Mouse (Mus musculus): ENCODE data around the gene Meox1. TPM values are rescaled to one million over a fixed set of nuclear protein-coding genes. Genes with fewer than 3 reads are reported as not detected.
A peak's percentile ranks its signal among the peaks of the same experiment; 100 is the strongest.

The Meox1 gene
- polyA plus RNA-seq, 1 experiment from 2014 or later: 13.2 TPM

DNA sequence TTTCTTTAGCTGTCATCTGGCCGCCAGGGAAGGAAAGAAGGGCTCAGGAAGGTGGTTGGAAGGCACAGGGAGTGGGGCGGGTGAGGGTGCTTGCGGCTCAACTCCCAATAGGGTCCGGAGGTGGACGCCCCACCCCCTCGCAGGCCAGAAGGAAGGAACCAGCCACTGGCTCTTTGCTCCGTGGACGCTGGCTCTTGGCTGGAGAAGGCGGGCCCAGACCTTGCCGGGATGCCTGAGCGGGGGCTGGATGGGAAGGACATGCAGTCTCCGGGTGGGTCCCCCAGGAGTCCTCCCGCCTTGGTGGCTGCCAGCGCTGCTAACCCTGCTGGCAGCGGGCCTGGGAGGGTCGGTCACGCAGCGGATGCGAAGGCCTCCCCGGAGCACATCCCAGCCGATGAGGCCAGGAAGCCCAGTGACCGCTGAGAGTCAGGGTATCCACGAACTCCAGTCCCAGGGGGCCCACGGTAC, 12.5 kb downstream of the Meox1 start:
- Histone ChIP-seq H3K36me3 (ENCODE audit: control insufficient read depth, insufficient read depth, low read length) (no peaks in the 10 kb centered on the region), H3K4me3 (ENCODE audit: low read depth, low read length) (peak overlapping the region; percentile 27), H3K9me3 (replicated peaks; ENCODE audit: control insufficient read depth, low read length) (no peaks in the 10 kb centered on the region), H3K4me1 (ENCODE audit: control insufficient read depth, insufficient read depth, low read length) (peaks cover 69% of the 10 kb centered on the region), H3K27me3 (ENCODE audit: control insufficient read depth, insufficient read depth, low read length) (no peaks in the 10 kb centered on the region), H3K4me2 (peak overlapping the region; percentile 63), H3K9ac (ENCODE audit: low read depth, low read length) (peak overlapping the region; percentile 76), H3K27ac (ENCODE audit: low read depth, low read length) (peak overlapping the region; percentile 84)
- WGBS (ENCODE audit: insufficient replicate concordance): 2% methylated on average over 24 of the region's 24 CpGs
- peak; percentile 65 for ATAC-seq (replicated peaks; ENCODE audit: insufficient number of reproducible peaks, low FRiP score, low TSS enrichment)

DNA sequence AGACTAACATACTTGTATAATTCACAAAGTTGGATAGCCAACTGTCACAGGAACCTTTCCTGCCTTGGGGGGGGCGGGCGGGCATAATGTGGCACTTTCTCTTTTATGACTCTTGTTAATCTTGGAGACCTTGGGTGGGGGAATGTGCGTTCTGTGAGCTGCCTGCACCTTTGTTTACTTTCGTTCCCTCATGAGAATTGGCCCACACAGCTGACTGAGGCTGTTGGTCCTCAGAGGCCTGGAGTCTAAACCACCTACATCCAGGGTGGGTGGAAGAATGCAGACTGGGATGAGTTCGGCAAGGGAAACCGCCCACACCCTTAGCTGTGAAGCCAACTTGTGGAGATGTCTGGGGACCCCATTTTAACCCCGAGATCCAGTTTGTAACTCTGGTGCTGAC, 13.0 kb downstream of the Meox1 start:
- 47% methylated on average over 7 of the region's 7 CpGs for WGBS (ENCODE audit: insufficient replicate concordance)
- Histone ChIP-seq H3K9me3 (replicated peaks; ENCODE audit: control insufficient read depth, low read length) (no peaks in the 10 kb centered on the region), H3K27ac (ENCODE audit: low read depth, low read length) (peak overlapping the region; percentile 84), H3K4me2 (peak overlapping the region; percentile 63), H3K27me3 (ENCODE audit: control insufficient read depth, insufficient read depth, low read length) (no peaks in the 10 kb centered on the region), H3K4me3 (ENCODE audit: low read depth, low read length) (no peak overlapping the region), H3K9ac (ENCODE audit: low read depth, low read length) (peak overlapping the region; percentile 76), H3K36me3 (ENCODE audit: control insufficient read depth, insufficient read depth, low read length) (no peaks in the 10 kb centered on the region), H3K4me1 (ENCODE audit: control insufficient read depth, insufficient read depth, low read length) (peaks cover 64% of the 10 kb centered on the region)
- ATAC-seq (replicated peaks; ENCODE audit: insufficient number of reproducible peaks, low FRiP score, low TSS enrichment): no peak

DNA sequence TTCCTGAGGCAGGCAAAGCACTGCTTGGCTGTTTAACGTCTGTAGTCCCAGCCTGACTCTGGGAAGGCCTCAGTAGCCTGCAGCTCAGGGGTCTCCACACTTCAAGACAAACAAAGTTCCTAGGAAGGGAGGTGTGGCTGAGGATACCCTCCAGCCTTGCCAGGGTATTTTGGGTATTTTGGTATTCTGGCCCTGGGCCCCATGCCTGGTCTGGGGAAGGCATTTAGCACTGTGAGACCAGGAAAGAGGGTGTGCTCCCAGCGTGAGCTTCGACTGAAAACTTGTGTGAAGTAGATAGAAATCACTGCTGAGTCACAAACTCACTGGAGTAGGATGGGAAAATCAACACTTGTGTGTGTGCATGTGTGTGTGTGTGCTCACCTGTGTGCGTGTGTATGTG, 14.5 kb downstream of the Meox1 start:
- Histone ChIP-seq H3K4me1 (ENCODE audit: control insufficient read depth, insufficient read depth, low read length) (peaks cover 50% of the 10 kb centered on the region), H3K27ac (ENCODE audit: low read depth, low read length) (no peak overlapping the region)
- no peak for ATAC-seq (replicated peaks; ENCODE audit: insufficient number of reproducible peaks, low FRiP score, low TSS enrichment)

DNA sequence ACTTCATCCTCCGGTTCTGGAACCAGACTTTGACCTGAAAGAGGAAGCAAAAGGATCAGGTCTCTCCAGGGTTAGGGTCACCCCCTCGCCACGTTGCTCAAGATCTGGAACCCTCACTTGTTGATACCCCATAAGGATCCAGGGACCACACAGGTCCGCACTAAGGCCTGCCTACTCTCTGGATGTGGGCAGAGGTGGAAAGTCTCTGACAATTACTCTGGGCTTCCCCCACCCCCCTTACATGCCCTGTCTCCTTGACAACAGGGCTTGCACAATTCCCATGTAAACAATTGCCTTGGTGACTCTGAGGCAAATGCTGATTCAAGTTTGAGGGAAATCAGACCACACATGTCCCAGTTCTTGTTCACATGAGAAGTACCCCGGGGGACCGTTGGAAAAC, 15.5 kb downstream of the Meox1 start:
- no peak overlapping the region for H3K27ac ChIP-seq (ENCODE audit: low read depth, low read length)
- no peak overlapping the region for H3K4me2 ChIP-seq
- ATAC-seq (replicated peaks; ENCODE audit: insufficient number of reproducible peaks, low FRiP score, low TSS enrichment): no peak
- no peak overlapping the region for H3K9ac ChIP-seq (ENCODE audit: low read depth, low read length)
- no peaks in the 10 kb centered on the region for H3K9me3 ChIP-seq (replicated peaks; ENCODE audit: control insufficient read depth, low read length)
- H3K27me3 ChIP-seq (ENCODE audit: control insufficient read depth, insufficient read depth, low read length): no peaks in the 10 kb centered on the region
- no peak overlapping the region for H3K4me3 ChIP-seq (ENCODE audit: low read depth, low read length)
- no peaks in the 10 kb centered on the region for H3K36me3 ChIP-seq (ENCODE audit: control insufficient read depth, insufficient read depth, low read length)
- peaks cover 49% of the 10 kb centered on the region for H3K4me1 ChIP-seq (ENCODE audit: control insufficient read depth, insufficient read depth, low read length)
- WGBS (ENCODE audit: insufficient replicate concordance): 69% methylated on average over 6 of the region's 6 CpGs

More for the DNA sequence above, 14.5 kb downstream of the Meox1 start:
- 57% methylated on average over 4 of the region's 4 CpGs for WGBS (ENCODE audit: insufficient replicate concordance)
- H3K36me3 ChIP-seq (ENCODE audit: control insufficient read depth, insufficient read depth, low read length): no peaks in the 10 kb centered on the region
- no peak overlapping the region for H3K9ac ChIP-seq (ENCODE audit: low read depth, low read length)
- no peak overlapping the region for H3K4me2 ChIP-seq
- H3K9me3 ChIP-seq (replicated peaks; ENCODE audit: control insufficient read depth, low read length): no peaks in the 10 kb centered on the region
- no peak overlapping the region for H3K4me3 ChIP-seq (ENCODE audit: low read depth, low read length)
- H3K27me3 ChIP-seq (ENCODE audit: control insufficient read depth, insufficient read depth, low read length): no peaks in the 10 kb centered on the region

DNA sequence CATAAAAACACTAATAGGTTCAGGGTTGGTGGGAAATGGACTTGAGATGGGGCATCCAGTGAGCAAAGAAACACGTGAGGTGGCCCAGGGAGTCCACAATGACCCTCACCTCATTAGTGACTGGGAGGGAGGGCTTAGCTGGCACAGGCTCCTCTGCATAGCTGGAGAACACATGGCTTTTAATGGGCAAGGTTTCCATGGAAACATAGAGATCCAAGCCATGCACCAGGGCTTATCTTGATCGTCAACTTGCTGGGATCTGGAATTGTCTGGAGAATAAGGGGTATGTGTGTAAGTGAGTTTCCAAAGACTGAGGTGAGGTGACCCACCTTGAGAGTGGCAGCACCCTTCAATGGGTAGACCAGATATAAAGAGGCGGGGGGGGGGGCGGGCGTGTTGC, 19.2 kb downstream of the Meox1 start:
- H3K4me3 ChIP-seq (ENCODE audit: low read depth, low read length): no peak overlapping the region
- H3K27me3 ChIP-seq (ENCODE audit: control insufficient read depth, insufficient read depth, low read length): no peaks in the 10 kb centered on the region
- H3K9me3 ChIP-seq (replicated peaks; ENCODE audit: control insufficient read depth, low read length): no peaks in the 10 kb centered on the region
- H3K4me2 ChIP-seq: no peak overlapping the region
- WGBS (ENCODE audit: insufficient replicate concordance): 75% methylated on average over 5 of the region's 5 CpGs
- no peak overlapping the region for H3K27ac ChIP-seq (ENCODE audit: low read depth, low read length)
- peaks cover 22% of the 10 kb centered on the region for H3K4me1 ChIP-seq (ENCODE audit: control insufficient read depth, insufficient read depth, low read length)
- H3K9ac ChIP-seq (ENCODE audit: low read depth, low read length): no peak overlapping the region
- H3K36me3 ChIP-seq (ENCODE audit: control insufficient read depth, insufficient read depth, low read length): no peaks in the 10 kb centered on the region
- no peak for ATAC-seq (replicated peaks; ENCODE audit: insufficient number of reproducible peaks, low FRiP score, low TSS enrichment)

DNA sequence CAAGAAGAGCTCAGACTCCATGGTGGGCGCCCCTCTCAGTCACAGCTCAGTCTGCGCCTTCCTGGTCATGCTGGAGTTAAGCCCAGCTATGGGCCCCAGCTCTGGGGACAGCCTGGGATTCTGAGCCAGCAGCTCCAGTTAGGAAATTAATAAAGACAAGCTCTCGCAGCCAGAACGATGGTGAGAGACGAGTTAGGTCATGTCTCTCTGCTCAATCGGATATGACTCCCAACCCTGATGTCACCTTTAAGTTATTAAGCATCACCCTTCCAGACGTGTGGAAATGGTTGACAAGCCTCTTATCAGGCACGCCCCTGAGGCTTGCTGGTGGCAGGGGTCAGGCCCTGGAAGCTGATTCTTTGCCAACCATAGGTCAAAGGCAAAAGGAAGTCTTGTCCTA, 20.3 kb downstream of the Meox1 start:
- no peak for ATAC-seq (replicated peaks; ENCODE audit: insufficient number of reproducible peaks, low FRiP score, low TSS enrichment)

DNA sequence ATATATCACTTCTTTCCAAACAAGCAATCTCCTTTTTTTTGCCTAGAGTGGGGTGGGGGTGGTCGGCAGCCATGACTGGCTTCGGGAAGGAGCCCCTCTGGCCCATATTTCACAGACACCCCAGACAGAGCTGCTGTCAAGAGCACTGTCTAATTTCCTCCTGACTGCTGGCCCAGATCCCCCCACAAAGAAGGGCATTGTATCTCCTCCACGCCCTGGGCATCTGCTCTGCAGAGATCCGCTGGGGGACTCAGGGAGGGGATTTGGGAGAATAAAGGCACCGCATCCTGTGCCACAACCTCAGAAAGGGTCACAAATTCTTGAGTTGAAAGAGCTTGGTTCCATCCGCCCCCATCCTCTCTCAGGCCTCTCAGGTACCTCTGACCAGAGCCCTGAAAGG, 22.7 kb downstream of the Meox1 start:
- Histone ChIP-seq H3K27me3 (ENCODE audit: control insufficient read depth, insufficient read depth, low read length) (no peaks in the 10 kb centered on the region), H3K4me3 (ENCODE audit: low read depth, low read length) (no peak overlapping the region), H3K9me3 (replicated peaks; ENCODE audit: control insufficient read depth, low read length) (no peaks in the 10 kb centered on the region), H3K4me1 (ENCODE audit: control insufficient read depth, insufficient read depth, low read length) (peaks cover 19% of the 10 kb centered on the region), H3K36me3 (ENCODE audit: control insufficient read depth, insufficient read depth, low read length) (no peaks in the 10 kb centered on the region), H3K27ac (ENCODE audit: low read depth, low read length) (no peak overlapping the region), H3K4me2 (no peak overlapping the region), H3K9ac (ENCODE audit: low read depth, low read length) (no peak overlapping the region; the same call in 1 of the 2 replicates)
- 76% methylated on average over 6 of the region's 6 CpGs for WGBS (ENCODE audit: insufficient replicate concordance)
- no peak for ATAC-seq (replicated peaks; ENCODE audit: insufficient number of reproducible peaks, low FRiP score, low TSS enrichment)

More for the DNA sequence above, 20.3 kb downstream of the Meox1 start:
- Histone ChIP-seq H3K4me3 (ENCODE audit: low read depth, low read length) (no peak overlapping the region), H3K27me3 (ENCODE audit: control insufficient read depth, insufficient read depth, low read length) (no peaks in the 10 kb centered on the region), H3K27ac (ENCODE audit: low read depth, low read length) (0 out of 2 replicates have a peak overlapping the region, but pooled peaks have one; percentile 22), H3K4me2 (no peak overlapping the region), H3K9me3 (replicated peaks; ENCODE audit: control insufficient read depth, low read length) (no peaks in the 10 kb centered on the region), H3K4me1 (ENCODE audit: control insufficient read depth, insufficient read depth, low read length) (peaks cover 15% of the 10 kb centered on the region), H3K36me3 (ENCODE audit: control insufficient read depth, insufficient read depth, low read length) (no peaks in the 10 kb centered on the region), H3K9ac (ENCODE audit: low read depth, low read length) (no peak overlapping the region)
- WGBS (ENCODE audit: insufficient replicate concordance): 31% methylated on average over 8 of the region's 8 CpGs

DNA sequence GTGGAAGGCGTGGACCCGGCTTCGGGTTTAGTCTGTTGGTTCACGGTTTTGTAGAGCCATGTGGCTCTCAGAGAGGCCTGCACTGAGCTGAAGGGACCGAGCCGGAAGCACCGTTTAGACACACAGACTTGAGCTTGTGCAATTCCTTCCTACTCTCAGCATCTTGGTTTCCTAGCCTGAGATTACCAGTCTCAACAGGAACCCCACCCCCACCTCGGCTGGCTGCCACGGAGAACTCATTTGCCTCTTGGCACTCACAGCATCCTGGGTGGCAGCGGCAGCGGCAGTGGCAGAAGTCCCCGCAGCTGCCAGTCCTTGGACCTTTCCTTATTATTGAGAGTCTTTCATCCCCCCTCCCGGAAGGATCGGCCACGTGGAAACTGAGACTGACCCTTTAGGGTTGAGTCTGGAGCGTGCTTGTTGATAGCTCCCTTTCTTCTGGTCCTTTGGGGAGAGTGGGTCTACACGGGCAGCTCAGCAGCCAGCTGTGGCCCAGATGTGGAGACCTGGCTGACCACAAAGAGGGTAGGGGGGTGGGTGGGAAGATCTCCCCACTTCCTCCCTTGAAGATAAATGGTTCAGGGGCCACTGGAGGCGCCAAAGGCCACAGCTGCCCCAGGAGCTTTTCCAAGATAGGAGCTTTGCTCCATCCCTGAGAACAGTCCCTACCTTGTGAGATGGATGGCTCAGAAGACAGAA, 24.0 kb downstream of the Meox1 start:
- H3K4me2 ChIP-seq: no peak overlapping the region
- H3K9me3 ChIP-seq (replicated peaks; ENCODE audit: control insufficient read depth, low read length): no peaks in the 10 kb centered on the region
- H3K4me3 ChIP-seq (ENCODE audit: low read depth, low read length): no peak overlapping the region
- H3K27ac ChIP-seq (ENCODE audit: low read depth, low read length): no peak overlapping the region
- no peak for ATAC-seq (replicated peaks; ENCODE audit: insufficient number of reproducible peaks, low FRiP score, low TSS enrichment)
- peaks cover 19% of the 10 kb centered on the region for H3K4me1 ChIP-seq (ENCODE audit: control insufficient read depth, insufficient read depth, low read length)
- H3K36me3 ChIP-seq (ENCODE audit: control insufficient read depth, insufficient read depth, low read length): no peaks in the 10 kb centered on the region
- H3K27me3 ChIP-seq (ENCODE audit: control insufficient read depth, insufficient read depth, low read length): no peaks in the 10 kb centered on the region
- H3K9ac ChIP-seq (ENCODE audit: low read depth, low read length): no peak overlapping the region
- 58% methylated on average over 18 of the region's 18 CpGs for WGBS (ENCODE audit: insufficient replicate concordance)

DNA sequence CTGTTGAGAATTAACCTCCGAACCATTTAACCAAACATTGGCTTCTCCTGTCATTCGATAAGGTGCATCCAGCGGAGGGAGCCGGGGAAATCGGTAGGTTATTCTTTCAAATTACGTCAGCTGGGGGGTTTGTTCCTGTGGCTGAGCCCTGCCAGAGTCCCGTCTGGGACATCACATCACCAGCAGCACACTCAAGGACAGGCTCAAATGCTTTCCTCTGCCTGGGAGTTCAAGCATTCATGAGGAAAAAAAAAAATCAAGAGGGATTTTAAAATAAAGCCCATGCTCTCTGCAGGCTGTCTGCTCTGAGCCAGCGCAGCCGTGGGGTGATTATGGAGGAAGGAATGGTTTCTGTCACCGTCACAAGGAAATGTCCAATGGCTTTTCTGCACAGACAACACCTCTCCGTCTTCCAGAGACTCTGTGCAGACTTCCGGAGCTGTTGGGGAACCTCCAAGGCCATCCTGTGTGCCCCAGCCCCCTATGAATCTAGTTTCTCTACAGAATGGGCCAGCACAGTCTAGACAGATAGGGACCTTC, 26.6 kb downstream of the Meox1 start:
- Histone ChIP-seq H3K9me3 (replicated peaks; ENCODE audit: control insufficient read depth, low read length) (no peaks in the 10 kb centered on the region), H3K9ac (ENCODE audit: low read depth, low read length) (0 out of 2 replicates have a peak overlapping the region, but pooled peaks have one; percentile 39), H3K27ac (ENCODE audit: low read depth, low read length) (peak overlapping the region; percentile 90), H3K4me2 (peak overlapping the region; percentile 16), H3K27me3 (ENCODE audit: control insufficient read depth, insufficient read depth, low read length) (no peaks in the 10 kb centered on the region), H3K36me3 (ENCODE audit: control insufficient read depth, insufficient read depth, low read length) (no peaks in the 10 kb centered on the region), H3K4me3 (ENCODE audit: low read depth, low read length) (no peak overlapping the region), H3K4me1 (ENCODE audit: control insufficient read depth, insufficient read depth, low read length) (peaks cover 12% of the 10 kb centered on the region)
- 40% methylated on average over 12 of the region's 12 CpGs for WGBS (ENCODE audit: insufficient replicate concordance)
- ATAC-seq (replicated peaks; ENCODE audit: insufficient number of reproducible peaks, low FRiP score, low TSS enrichment): no peak
